12 mouse cellular contexts compared by ENCODE assay signal in genomic region chr17:8328511-8329174, GRCm38 (mm10). TPM values are rescaled to one million over a fixed set of nuclear protein-coding genes. Genes with fewer than 3 reads are reported as not detected.
DNase-seq lines count a peak whose midpoint lies in the region; ATAC-seq and TF ChIP-seq lines count a peak whose summit lies in the region.
"Had no signal": no experiment of that assay in that cellular context is flagged by ENCODE, and none has a peak within 500 bp of the region (broad histone marks: within the 10 kb centered on the region; RNA-seq: fewer than 3 reads in every experiment).

No protein-coding gene starts in this region.

- WGBS in forebrain, postnatal 0 days = 68% methylated on average over 7 of the region's 7 CpGs
- 65% methylated on average over 7 of the region's 7 CpGs for WGBS in forebrain, embryonic 13.5 days
- 60% methylated on average over 7 of the region's 7 CpGs for WGBS in lung, postnatal 0 days

- H3K4me1 ChIP-seq in forebrain, postnatal 0 days (ENCODE audit: insufficient read depth) = no peaks in the 10 kb centered on the region
- no peaks in the 10 kb centered on the region for H3K4me1 ChIP-seq in forebrain, embryonic 13.5 days
- no peaks in the 10 kb centered on the region for H3K4me1 ChIP-seq in lung, postnatal 0 days (ENCODE audit: insufficient read depth, low read depth, low read length)
- H3K4me1 ChIP-seq: forebrain, embryonic 15.5 days; limb, embryonic 13.5 days; neural tube, embryonic 12.5 days had no signal

- H3K36me3 ChIP-seq in forebrain, postnatal 0 days (ENCODE audit: insufficient read depth) = peaks cover 24% of the 10 kb centered on the region
- H3K36me3 ChIP-seq in forebrain, embryonic 13.5 days (ENCODE audit: poor library complexity, severe bottlenecking) = peaks cover 34% of the 10 kb centered on the region
- H3K36me3 ChIP-seq in lung, postnatal 0 days (ENCODE audit: insufficient read depth, low read length) = no peaks in the 10 kb centered on the region

- no peak overlapping the region for H3K9ac ChIP-seq in forebrain, postnatal 0 days
- no peak overlapping the region for H3K9ac ChIP-seq in forebrain, embryonic 13.5 days
- no peak overlapping the region for H3K9ac ChIP-seq in lung, postnatal 0 days (replicated peaks; ENCODE audit: low read depth)
- H3K9ac ChIP-seq: forebrain, embryonic 15.5 days; limb, embryonic 13.5 days; neural tube, embryonic 12.5 days had no signal

- no peak for TF ChIP-seq EP300 in lung, postnatal 0 days (IDR thresholded peaks at IDR 0.05)

- no peaks in the 10 kb centered on the region for H3K9me3 ChIP-seq in forebrain, postnatal 0 days (ENCODE audit: low read length)
- no peaks in the 10 kb centered on the region for H3K9me3 ChIP-seq in forebrain, embryonic 13.5 days (replicated peaks)
- H3K9me3 ChIP-seq in lung, postnatal 0 days (ENCODE audit: low read length) = no peaks in the 10 kb centered on the region
- H3K9me3 ChIP-seq: forebrain, embryonic 15.5 days; limb, embryonic 13.5 days; neural tube, embryonic 12.5 days had no signal

- H3K4me3 ChIP-seq in forebrain, postnatal 0 days (ENCODE audit: low read depth, low read length) = no peak overlapping the region
- no peak overlapping the region for H3K4me3 ChIP-seq in forebrain, embryonic 13.5 days
- no peak overlapping the region for H3K4me3 ChIP-seq in lung, postnatal 0 days (ENCODE audit: low read depth, low read length)
- H3K4me3 ChIP-seq: forebrain, embryonic 15.5 days; limb, embryonic 13.5 days; neural tube, embryonic 12.5 days had no signal

- no peak overlapping the region for H3K27ac ChIP-seq in forebrain, postnatal 0 days (ENCODE audit: low read depth, low read length)
- no peak overlapping the region for H3K27ac ChIP-seq in forebrain, embryonic 13.5 days
- H3K27ac ChIP-seq in lung, postnatal 0 days (ENCODE audit: low read length) = no peak overlapping the region
- H3K27ac ChIP-seq: forebrain, embryonic 15.5 days; limb, embryonic 13.5 days; neural tube, embryonic 12.5 days had no signal

- ATAC-seq in forebrain, postnatal 0 days = no peak
- no peak for ATAC-seq in forebrain, embryonic 13.5 days
- no peak for ATAC-seq in lung, postnatal 0 days
- 0 out of 2 replicates have a peak, but pooled peaks have one; percentile 51 for ATAC-seq in monocyte, adult 5-6 weeks (replicated peaks; ENCODE audit: insufficient number of reproducible peaks, low FRiP score, low TSS enrichment, poor library complexity, severe bottlenecking)
- ATAC-seq: forebrain, embryonic 15.5 days had no signal

- no peaks in the 10 kb centered on the region for H3K27me3 ChIP-seq in forebrain, postnatal 0 days (ENCODE audit: insufficient read depth, low read length)
- H3K27me3 ChIP-seq in forebrain, embryonic 13.5 days = no peaks in the 10 kb centered on the region
- no peaks in the 10 kb centered on the region for H3K27me3 ChIP-seq in lung, postnatal 0 days (replicated peaks; ENCODE audit: insufficient read depth, low read length)
- H3K27me3 ChIP-seq: forebrain, embryonic 15.5 days; limb, embryonic 13.5 days; neural tube, embryonic 12.5 days had no signal

- peak; percentile 43 for TF ChIP-seq CTCF in forebrain, postnatal 0 days (IDR thresholded peaks at IDR 0.05; ENCODE audit: low read depth)
- peak; percentile 55 for TF ChIP-seq CTCF in lung, postnatal 0 days (IDR thresholded peaks at IDR 0.05)

- H3K4me2 ChIP-seq in forebrain, postnatal 0 days (ENCODE audit: low read depth) = no peak overlapping the region
- no peak overlapping the region for H3K4me2 ChIP-seq in forebrain, embryonic 13.5 days
- no peak overlapping the region for H3K4me2 ChIP-seq in lung, postnatal 0 days (replicated peaks; ENCODE audit: low read depth, low read length)
- H3K4me2 ChIP-seq: forebrain, embryonic 15.5 days; limb, embryonic 13.5 days; neural tube, embryonic 12.5 days had no signal

- no peak for DNase-seq in forebrain, postnatal 0 days
- no peak for DNase-seq in lung, postnatal 0 days (ENCODE audit: low spot score)
- no peak for DNase-seq in lung, postnatal 14 days
- DNase-seq in WW6 (ENCODE audit: low read depth, low spot score) = peak; percentile 39
- DNase-seq in adrenal gland, adult 18-20 months (ENCODE audit: low spot score in 2 of 2) = no peak
- no peak for DNase-seq in cerebellum, adult 11-12 months
- DNase-seq: cerebellum, adult 8-10 months had no signal

RNA-seq across cellular contexts. Expression of gene Prr18, which starts 8.6 kb away (rescaled TPM):
- total RNA-seq in forebrain, postnatal 0 days (2014; rRNA removed) = 22.8 and 24.0 TPM in 2 replicates
- 11.1 and 15.6 TPM in 2 replicates for polyA plus RNA-seq in forebrain, postnatal 0 days (2015; fragmentation: Nextera tagmentation; extraction: Ambion mirVana)
- 5.1 TPM in 2 replicates for polyA plus RNA-seq in forebrain, embryonic 13.5 days (2015; fragmentation: Nextera tagmentation; extraction: Ambion mirVana)
- 7.6 and 7.7 TPM in 2 replicates for polyA plus RNA-seq in lung, postnatal 0 days (2015; fragmentation: Nextera tagmentation; extraction: Ambion mirVana)
- 0.10 TPM in 1 of 3 replicates, not detected in the others for total RNA-seq in monocyte, adult 5-6 weeks (2017)
- total RNA-seq in adrenal gland, adult 18-20 months (2021) = under 1 TPM; 0.30 to 0.35 TPM

RNA-seq across cellular contexts. Expression of gene Sft2d1, which starts 17.7 kb away (rescaled TPM):
- 119 and 138 TPM in 2 replicates for total RNA-seq in forebrain, postnatal 0 days (2014; rRNA removed)
- 196 and 226 TPM in 2 replicates for polyA plus RNA-seq in forebrain, postnatal 0 days (2015; fragmentation: Nextera tagmentation; extraction: Ambion mirVana)
- 113 and 114 TPM in 2 replicates for polyA plus RNA-seq in forebrain, embryonic 13.5 days (2015; fragmentation: Nextera tagmentation; extraction: Ambion mirVana)
- polyA plus RNA-seq in lung, postnatal 0 days (2015; fragmentation: Nextera tagmentation; extraction: Ambion mirVana) = 113 and 115 TPM in 2 replicates
- total RNA-seq in monocyte, adult 5-6 weeks (2017) = 69.2 to 137 TPM (median 73.1 TPM) in 3 replicates
- total RNA-seq in adrenal gland, adult 18-20 months (2021) = 10 to 100 TPM; 38.1 to 43.2 TPM

RNA-seq across cellular contexts. Expression of gene T2, which starts 27.1 kb away (rescaled TPM):
- 0.69 and 1.8 TPM in 2 replicates for total RNA-seq in forebrain, postnatal 0 days (2014; rRNA removed)
- 0.51 and 0.60 TPM in 2 replicates for polyA plus RNA-seq in forebrain, postnatal 0 days (2015; fragmentation: Nextera tagmentation; extraction: Ambion mirVana)
- polyA plus RNA-seq in forebrain, embryonic 13.5 days (2015; fragmentation: Nextera tagmentation; extraction: Ambion mirVana) = 0.41 and 0.53 TPM in 2 replicates
- 0.93 and 1.3 TPM in 2 replicates for polyA plus RNA-seq in lung, postnatal 0 days (2015; fragmentation: Nextera tagmentation; extraction: Ambion mirVana)
- total RNA-seq in monocyte, adult 5-6 weeks (2017) = 0.39 TPM in 1 of 3 replicates, not detected in the others
- not detected for total RNA-seq in adrenal gland, adult 18-20 months (2021)

RNA-seq across cellular contexts. Expression of gene Mpc1, which starts 45.9 kb away (rescaled TPM):
- 306 and 379 TPM in 2 replicates for total RNA-seq in forebrain, postnatal 0 days (2014; rRNA removed)
- 559 and 716 TPM in 2 replicates for polyA plus RNA-seq in forebrain, postnatal 0 days (2015; fragmentation: Nextera tagmentation; extraction: Ambion mirVana)
- 219 and 228 TPM in 2 replicates for polyA plus RNA-seq in forebrain, embryonic 13.5 days (2015; fragmentation: Nextera tagmentation; extraction: Ambion mirVana)
- 283 and 288 TPM in 2 replicates for polyA plus RNA-seq in lung, postnatal 0 days (2015; fragmentation: Nextera tagmentation; extraction: Ambion mirVana)
- total RNA-seq in monocyte, adult 5-6 weeks (2017) = 48.2 to 112 TPM (median 78.5 TPM) in 3 replicates
- 100 to 1,000 TPM; 319 to 746 TPM for total RNA-seq in adrenal gland, adult 18-20 months (2021)

Comparison
In these comparisons a context has a peak if more than half of its experiments do, and no peak if none do; other contexts are left out.
1. RNA of gene Prr18, which starts 8.6 kb away (total RNA-seq): 22.8 to 24.0 TPM in forebrain, postnatal 0 days; 0.30 to 0.35 TPM in adrenal gland, adult 18-20 months and 0.10 TPM in monocyte, adult 5-6 weeks; every median in the first group is over 10 times any median in the second.